Mouse (Mus musculus) gastrocnemius, adult 2 months (tissue): ENCODE data around the gene Zfp560. TPM values are rescaled to one million over a fixed set of nuclear protein-coding genes. Genes with fewer than 3 reads are reported as not detected.
"Not testable (repeated sequence)": the region's sequence is repeated elsewhere in the genome, so short reads cannot be mapped to it uniquely, and the experiment has no call there.

Experiments used
- DNase-seq: peaks from one replicate; pipeline ENCODE4 v3.0.0; 2022
- H3K27ac ChIP-seq: fragments of 200-600 bp; 2 replicates; pipeline ENCODE4 v1.8.1; 2022; ENCODE audit warnings: mild to moderate bottlenecking
- H3K4me3 ChIP-seq: fragments of 200-600 bp; 2 replicates; pipeline ENCODE4 v1.8.1; 2022; ENCODE audit warnings: mild to moderate bottlenecking, moderate library complexity
- CTCF ChIP-seq: fragments of 200-600 bp; IDR thresholded peaks from 2 replicates; pipeline ENCODE4 v1.8.1; 2022; ENCODE audit warnings: antibody characterized with exemption, mild to moderate bottlenecking, moderate library complexity
- intact Hi-C: fragments of 180-260 bp; cut with DNase I; formaldehyde crosslinking; loops from one replicate; pipeline ENCODE4 v1.15.1; 2025
- long read RNA-seq, 2 experiments: library from polyadenylated mRNA; stranded (forward); transcript quantifications; one replicate each; pipeline ENCODE4 v2.0.0; 2021
- total RNA-seq, 2 experiments: library from RNA; stranded (reverse); gene quantifications; 2 replicates each; pipeline ENCODE4 v1.2.3; 2021

Gene Zfp560
- total RNA-seq: 10 to 100 TPM; 11.6 to 11.9 TPM
- long read RNA-seq, experiment 1, transcript Zfp560-202 (3 exons, 608 nt): major isoform, 6 of 8 reads
- long read RNA-seq, experiment 1, partial matches to known transcripts: 0 of 8 reads
- long read RNA-seq, experiment 1, other reads (novel, unspliced or antisense): 2 of 8 reads
- long read RNA-seq, experiment 2, full-length matches to known transcripts: 12 of 15 reads
- long read RNA-seq, experiment 2, partial matches to known transcripts: 0 of 15 reads
- long read RNA-seq, experiment 2, other reads (novel, unspliced or antisense): 3 of 15 reads

GRCm38 (mm10) chr9:20384532-20385342 lies at the start of gene Zfp560:
Gene Zfp560, minus strand, starts transcription at chr9:20385177.
- intact Hi-C loops: loop anchor here (10.0 kb wide), 2 partner anchors 70 to 260 kb away; partner anchors contain the start of genes Fbxl12 and Ubl5
- Histone ChIP-seq H3K27ac (peak within 1 kb of the TSS; percentile 86), H3K4me3 (peak within 1 kb of the TSS; percentile 78)
- peak; percentile 68 for TF ChIP-seq CTCF
- peak; percentile 92 for DNase-seq

GRCm38 (mm10) chr9:20430004-20430403 lies 45.0 kb upstream of the Zfp560 start:
- no peak for TF ChIP-seq CTCF
- intact Hi-C loops: no loop called here
- no peak for DNase-seq
- H3K4me3 ChIP-seq: no peak overlapping the region
- H3K27ac ChIP-seq: no peak overlapping the region

GRCm38 (mm10) chr9:20411460-20411859 lies 26.5 kb upstream of the Zfp560 start:
- no peak for DNase-seq
- intact Hi-C loops: no loop called here
- Histone ChIP-seq H3K4me3 (no peak overlapping the region), H3K27ac (no peak overlapping the region)
- TF ChIP-seq CTCF: no peak

GRCm38 (mm10) chr9:20409319-20409718 lies 24.3 kb upstream of the Zfp560 start:
- intact Hi-C loops: no loop called here
- no peak overlapping the region for H3K4me3 ChIP-seq
- no peak for TF ChIP-seq CTCF
- no peak overlapping the region for H3K27ac ChIP-seq
- no peak for DNase-seq

GRCm38 (mm10) chr9:20385343-20385703 lies 346 bp upstream of the Zfp560 start:
- TF ChIP-seq CTCF: no peak
- DNase-seq: peak; percentile 26
- Histone ChIP-seq H3K27ac (peak overlapping the region; percentile 86), H3K4me3 (peak overlapping the region; percentile 78)
- intact Hi-C loops: loop anchor here (10.0 kb wide), 2 partner anchors 69 to 259 kb away; partner anchors contain the start of genes Fbxl12 and Ubl5

- intact Hi-C loops: loop anchor here (10.0 kb wide), 2 partner anchors 71 to 261 kb away; partner anchors contain the start of genes Fbxl12 and Ubl5
- Histone ChIP-seq H3K4me3 (no peak overlapping the region), H3K27ac (no peak overlapping the region)
- TF ChIP-seq CTCF: no peak
- no peak for DNase-seq
These were observed 1.3 kb downstream of the Zfp560 start for GRCm38 (mm10) chr9:20383659-20384058.

- DNase-seq: no peak
- intact Hi-C loops: no loop called here
- no peak for TF ChIP-seq CTCF
- no peak overlapping the region for H3K4me3 ChIP-seq
- H3K27ac ChIP-seq: no peak overlapping the region
These were observed 10.3 kb downstream of the Zfp560 start for GRCm38 (mm10) chr9:20374712-20375111.

GRCm38 (mm10) chr9:20367311-20367710 lies 17.7 kb downstream of the Zfp560 start:
- Histone ChIP-seq H3K27ac (no peak overlapping the region), H3K4me3 (no peak overlapping the region)
- intact Hi-C loops: no loop called here
- TF ChIP-seq CTCF: no peak
- DNase-seq: no peak

- DNase-seq: no peak
- H3K27ac ChIP-seq: no peak overlapping the region
- H3K4me3 ChIP-seq: no peak overlapping the region
- intact Hi-C loops: no loop called here
- no peak for TF ChIP-seq CTCF
These were observed 36.5 kb downstream of the Zfp560 start for GRCm38 (mm10) chr9:20348501-20348900.

- no peak for TF ChIP-seq CTCF
- no peak for DNase-seq
- H3K4me3 ChIP-seq: no peak within 1 kb of the TSS
- intact Hi-C loops: no loop called here
- no peak within 1 kb of the TSS for H3K27ac ChIP-seq
These were observed 49.0 kb downstream of the Zfp560 start, which contains the start of gene Olfr18 for GRCm38 (mm10) chr9:20335994-20336393. Gene Olfr18, minus strand, starts transcription at chr9:20336094.

- no peak within 1 kb of the TSS for H3K27ac ChIP-seq
- no peak for DNase-seq
- H3K4me3 ChIP-seq: no peak within 1 kb of the TSS
- TF ChIP-seq CTCF: no peak
- intact Hi-C loops: no loop called here
These were observed 86.7 kb downstream of the Zfp560 start, which contains the start of gene Olfr873 for GRCm38 (mm10) chr9:20298232-20298631. Gene Olfr873, plus strand, starts transcription at chr9:20298532.

- H3K27ac ChIP-seq, DNase-seq, intact Hi-C loops, H3K4me3 ChIP-seq: not testable (repeated sequence)
These were observed 89.4 kb downstream of the Zfp560 start for GRCm38 (mm10) chr9:20295562-20295961.

Other genes starting within 250 kb of the Zfp560 start
- gene Olfr870, start 211.1 kb downstream of the Zfp560 start, total RNA-seq: not detected
- gene Olfr871, start 173.0 kb downstream of the Zfp560 start, total RNA-seq: not detected
- not detected for gene Olfr872, start 148.1 kb downstream of the Zfp560 start, total RNA-seq
- gene Olfr39, start 102.8 kb downstream of the Zfp560 start, total RNA-seq: not detected
- gene Olfr873, start 86.6 kb downstream of the Zfp560 start, total RNA-seq: not detected
- gene Olfr18, start 49.1 kb downstream of the Zfp560 start, total RNA-seq: not detected
- 1 to 10 TPM; 8.3 to 9.2 TPM for gene Zfp26, start 75.0 kb upstream of the Zfp560 start, total RNA-seq
- 10 to 100 TPM in 1 of 2 experiments, 1 to 10 TPM in 1; 8.5 to 10.2 TPM for gene Zfp426, start 107.6 kb upstream of the Zfp560 start, total RNA-seq
- gene Zfp266, start 136.2 kb upstream of the Zfp560 start, total RNA-seq: 10 to 100 TPM; 16.6 to 18.4 TPM
- gene Zfp846, start 196.1 kb upstream of the Zfp560 start, total RNA-seq: 1 to 10 TPM; 2.6 to 3.8 TPM